Mouse (Mus musculus) liver, postnatal 0 days (tissue): ENCODE measurements at regions not wholly inside any gene's neighbourhood (a gene's known extent, or its start where the extent isn't known, plus 50 kb on each side); places are given as distances from the start of the nearest gene placed in this dataset.

ENCODE experiments used
- CTCF ChIP-seq: sonication (generic); IDR thresholded peaks from 2 replicates; pipeline ENCODE4 v1.5.1; 2016; ENCODE audit warnings: antibody characterized with exemption, low read depth
- EP300 ChIP-seq: IDR thresholded peaks from 2 replicates; pipeline ENCODE4 v1.6.1; 2016; ENCODE audit warnings: antibody characterized with exemption, low read depth, mild to moderate bottlenecking

DNA sequence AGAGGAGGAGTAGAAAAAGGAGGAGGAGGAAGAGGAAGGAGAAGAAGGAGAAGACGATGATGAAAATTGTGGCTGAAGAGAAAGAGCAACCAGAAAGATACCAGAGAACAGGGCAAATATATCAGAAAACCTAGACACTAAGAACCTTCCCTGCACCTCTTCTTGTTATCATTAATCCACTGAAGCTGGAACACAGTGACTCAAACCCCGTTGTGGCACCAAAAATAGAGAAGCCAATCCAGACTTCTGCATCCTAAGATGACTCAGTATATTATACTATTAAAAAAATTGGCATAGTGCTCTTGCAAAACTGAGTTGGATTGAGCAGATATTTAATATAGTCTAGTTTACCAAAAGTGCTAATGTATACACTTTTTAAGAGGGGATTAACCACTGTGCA, 63.6 kb upstream of the Acbd6 start:
- TF ChIP-seq CTCF (no peak), EP300 (no peak)
